Mouse (Mus musculus) lung, adult 2 months (tissue): ENCODE data around the gene Srrt. TPM values are rescaled to one million over a fixed set of nuclear protein-coding genes. Genes with fewer than 3 reads are reported as not detected.

Experiments used
- DNase-seq: peaks from one replicate; pipeline ENCODE4 v3.0.0; 2022
- H3K4me1 ChIP-seq: fragments of 200-500 bp; 2 replicates; pipeline ENCODE4 v1.6.1; 2011; ENCODE audit warnings: low read length; ENCODE audit not compliant: control insufficient read depth, insufficient read depth
- H3K4me3 ChIP-seq: fragments of 200-500 bp; replicated peaks from 2 replicates; pipeline ENCODE3; 2011; ENCODE audit warnings: low read depth, mild to moderate bottlenecking, control low read depth, low read length; ENCODE audit errors: extremely low read depth
- CTCF ChIP-seq: fragments of 200-500 bp; IDR thresholded peaks from 2 replicates; pipeline ENCODE4 v1.5.1; 2011; ENCODE audit warnings: mild to moderate bottlenecking, low read length, control low read depth; ENCODE audit not compliant: insufficient read depth
- POLR2A ChIP-seq: fragments of 200-500 bp; IDR thresholded peaks from 2 replicates; pipeline ENCODE4 v1.6.1; 2011; ENCODE audit warnings: low read depth, mild to moderate bottlenecking, control low read depth, low read length, borderline replicate concordance; ENCODE audit errors: extremely low read depth
- WGBS: fragments of 180-500 bp; shearing (Covaris S2); methylation state at CpG from one replicate; pipeline ENCODE4 v1.1.7; 2018; 5-methylcytosine and 5-hydroxymethylcytosine counted together
- polyA plus RNA-seq: library from polyadenylated mRNA; depleted of rRNA; stranded (reverse); fragments of >200 nt; gene quantifications from 2 replicates; pipeline ENCODE4 v1.2.3, GENCODE M21; 2012

Gene Srrt
- polyA plus RNA-seq, 1 experiment: 136 TPM

- peak; percentile 59 for DNase-seq
- H3K4me1 ChIP-seq: peaks cover 14% of the 10 kb centered on the region
- WGBS: 2% methylated on average over 33 of the region's 33 CpGs
- peak overlapping the region; percentile 79 for H3K4me3 ChIP-seq
- TF ChIP-seq CTCF: no peak
- TF ChIP-seq POLR2A: no peak; the same call in 1 of the 2 replicates
Measured at GRCm38 (mm10) chr5:137348482-137349383, 41.3 kb upstream of the Srrt start.

GRCm38 (mm10) chr5:137347856-137348255 lies 40.4 kb upstream of the Srrt start:
- TF ChIP-seq CTCF (no peak), POLR2A (no peak)
- Histone ChIP-seq H3K4me3 (no peak overlapping the region), H3K4me1 (peaks cover 11% of the 10 kb centered on the region)
- WGBS: 21% methylated on average over 7 of the region's 7 CpGs
- DNase-seq: no peak

- H3K4me3 ChIP-seq: no peak overlapping the region
- WGBS: 80% methylated on average over 4 of the region's 4 CpGs
- peaks cover 6% of the 10 kb centered on the region; the same call in 1 of the 2 replicates for H3K4me1 ChIP-seq
- TF ChIP-seq POLR2A (no peak), CTCF (no peak)
- no peak for DNase-seq
Measured at GRCm38 (mm10) chr5:137346983-137347382, 39.5 kb upstream of the Srrt start.

- TF ChIP-seq CTCF (no peak), POLR2A (no peak)
- DNase-seq: no peak
- Histone ChIP-seq H3K4me3 (no peak overlapping the region), H3K4me1 (peaks cover 6% of the 10 kb centered on the region; the same call in 1 of the 2 replicates)
- WGBS: 64% methylated on average over 1 of the region's 1 CpGs
Measured at GRCm38 (mm10) chr5:137346388-137346787, 38.9 kb upstream of the Srrt start.

GRCm38 (mm10) chr5:137345821-137346220 lies 38.3 kb upstream of the Srrt start:
- DNase-seq: peak; percentile 23
- WGBS: 21% methylated on average over 9 of the region's 9 CpGs
- H3K4me3 ChIP-seq: no peak overlapping the region
- TF ChIP-seq POLR2A (no peak), CTCF (no peak)
- H3K4me1 ChIP-seq: peaks cover 6% of the 10 kb centered on the region; the same call in 1 of the 2 replicates

GRCm38 (mm10) chr5:137343869-137344268 lies 36.4 kb upstream of the Srrt start:
- Histone ChIP-seq H3K4me1 (peaks cover 11% of the 10 kb centered on the region), H3K4me3 (no peak overlapping the region)
- no peak for DNase-seq
- TF ChIP-seq CTCF (no peak), POLR2A (no peak)

- no peak overlapping the region for H3K4me3 ChIP-seq
- no peak for TF ChIP-seq POLR2A
- TF ChIP-seq CTCF: no peak
- peaks cover 10% of the 10 kb centered on the region for H3K4me1 ChIP-seq
- 90% methylated on average over 5 of the region's 5 CpGs for WGBS
- DNase-seq: no peak
Measured at GRCm38 (mm10) chr5:137343412-137343811, 35.9 kb upstream of the Srrt start.

GRCm38 (mm10) chr5:137342407-137343012 lies 35.0 kb upstream of the Srrt start:
- TF ChIP-seq POLR2A (no peak), CTCF (no peak)
- H3K4me1 ChIP-seq: peaks cover 7% of the 10 kb centered on the region
- no peak overlapping the region for H3K4me3 ChIP-seq
- WGBS: 36% methylated on average over 7 of the region's 7 CpGs
- no peak for DNase-seq

- 67% methylated on average over 6 of the region's 6 CpGs for WGBS
- DNase-seq: no peak
- no peak for TF ChIP-seq CTCF
- TF ChIP-seq POLR2A: no peak
- H3K4me1 ChIP-seq: peaks cover 5% of the 10 kb centered on the region
- H3K4me3 ChIP-seq: no peak overlapping the region
Measured at GRCm38 (mm10) chr5:137340222-137340621, 32.7 kb upstream of the Srrt start.
